Mouse (Mus musculus) frontal cortex, postnatal 10 days (tissue): ENCODE measurements around the gene Bsg.

Experiments used
- DNase-seq, 2 experiments: peaks; one replicate each; pipeline ENCODE4 v3.0.0; 2022; ENCODE audit warnings: low spot score in 2 of 2, mixed read lengths in 1 of 2

Bsg gene

DNA sequence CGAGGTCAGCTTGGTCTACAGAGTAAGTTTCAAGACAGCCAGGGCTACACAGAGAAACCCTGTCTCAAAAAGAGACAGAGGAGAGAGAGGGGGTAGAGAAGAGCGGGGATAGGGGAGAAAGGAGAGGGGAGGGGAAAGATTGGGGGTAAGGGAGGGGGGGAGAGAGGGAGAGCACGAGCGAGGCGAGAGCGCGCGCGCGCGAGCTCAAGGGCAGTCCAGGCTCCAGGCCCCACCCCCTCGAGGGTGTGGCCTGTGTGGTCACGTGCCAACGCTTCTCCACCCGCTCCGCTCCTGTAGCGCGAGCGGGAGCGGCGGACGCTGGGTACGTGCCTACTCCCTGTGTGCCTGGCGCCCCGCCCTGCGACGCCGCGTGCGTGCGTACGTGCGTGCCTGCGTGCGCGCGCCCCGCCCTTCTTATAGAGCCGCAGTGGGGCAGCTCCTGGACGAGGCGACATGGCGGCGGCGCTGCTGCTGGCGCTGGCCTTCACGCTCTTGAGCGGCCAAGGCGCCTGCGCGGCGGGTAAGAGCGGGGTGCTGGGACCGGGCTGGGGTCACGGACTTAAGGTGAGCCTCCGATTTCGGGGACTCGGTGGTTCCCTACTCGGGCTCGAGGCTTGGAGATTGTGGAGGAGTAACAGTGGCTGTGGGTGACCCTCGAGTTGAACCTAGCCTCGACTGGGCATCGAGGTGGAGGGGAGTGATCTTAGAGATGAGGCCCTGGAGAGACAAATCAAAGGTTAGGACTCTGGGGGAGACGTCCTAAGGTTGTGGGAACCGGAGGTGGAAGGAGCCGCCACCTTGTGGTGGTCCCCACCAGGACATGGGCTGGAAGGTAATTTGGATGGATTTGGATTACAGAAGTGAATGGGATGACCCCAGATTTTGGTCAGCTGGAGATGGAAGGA, at the start of gene Bsg:
Bsg (plus strand) TSS at position 427 of the 905 bp plus-strand sequence.
- DNase-seq, result peak; percentile 99

DNA sequence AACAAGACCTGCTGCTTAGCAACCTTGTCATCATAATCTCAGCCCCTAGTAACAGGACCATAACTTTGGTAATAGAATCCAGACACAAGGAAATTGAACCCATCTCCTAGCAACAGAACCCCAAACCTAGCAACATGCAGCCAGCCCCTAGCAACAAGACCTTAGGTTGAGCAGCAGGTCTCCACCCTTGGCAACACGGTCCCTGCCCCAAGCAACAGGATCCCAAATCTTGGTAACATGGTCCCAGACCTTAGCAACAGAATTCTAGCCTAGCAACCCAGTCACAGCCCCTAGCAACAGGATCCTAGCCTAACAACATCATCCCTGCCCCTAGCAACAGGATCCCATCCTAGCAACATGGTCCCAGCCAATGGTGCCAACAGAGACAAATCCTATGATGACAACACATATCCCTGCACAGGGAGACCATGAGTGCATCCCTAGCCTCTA, 49.3 kb upstream of the Bsg start:
- DNase-seq, result peak; percentile 61 to 78

DNA sequence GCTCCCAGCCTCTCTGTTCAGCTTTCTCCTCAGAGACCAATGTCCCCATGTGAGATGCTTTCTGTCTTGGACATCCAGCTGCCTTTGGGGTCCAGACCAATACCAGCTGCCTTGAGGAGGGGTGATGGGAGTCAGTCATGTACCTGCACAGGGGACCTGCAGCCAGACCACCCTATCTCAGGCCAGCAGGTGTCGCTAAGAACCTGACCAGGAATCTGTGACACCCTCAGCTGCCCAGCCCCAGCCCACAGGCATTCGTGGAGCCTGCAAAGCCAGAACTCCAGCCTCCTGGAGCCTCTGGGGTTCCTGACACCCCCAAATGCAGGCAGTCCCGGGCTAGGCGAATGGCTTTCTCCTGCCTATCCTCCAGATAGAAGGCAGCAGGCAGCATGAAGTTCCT, 45.5 kb upstream of the Bsg start:
- DNase-seq, result no peak

DNA sequence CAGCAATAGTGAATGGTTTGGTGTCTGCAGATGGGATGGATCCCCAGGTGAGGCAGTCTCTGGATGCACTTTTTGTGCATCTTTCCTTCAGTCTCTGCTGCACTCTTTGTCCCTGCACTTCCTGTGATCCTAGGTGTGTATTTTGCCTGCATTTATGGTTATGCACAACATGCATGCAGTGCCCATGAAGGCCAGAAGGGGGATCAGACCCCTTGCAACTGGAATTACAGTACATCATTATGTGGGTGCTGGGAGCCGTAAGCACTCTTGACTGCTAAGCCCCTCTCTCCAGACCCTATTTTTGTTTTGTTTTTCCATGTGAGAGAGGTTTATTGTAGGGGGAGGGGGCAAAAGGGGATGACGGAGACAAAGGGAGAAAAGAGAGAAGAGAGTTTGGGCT, 44.0 kb upstream of the Bsg start:
- DNase-seq, result no peak

DNA sequence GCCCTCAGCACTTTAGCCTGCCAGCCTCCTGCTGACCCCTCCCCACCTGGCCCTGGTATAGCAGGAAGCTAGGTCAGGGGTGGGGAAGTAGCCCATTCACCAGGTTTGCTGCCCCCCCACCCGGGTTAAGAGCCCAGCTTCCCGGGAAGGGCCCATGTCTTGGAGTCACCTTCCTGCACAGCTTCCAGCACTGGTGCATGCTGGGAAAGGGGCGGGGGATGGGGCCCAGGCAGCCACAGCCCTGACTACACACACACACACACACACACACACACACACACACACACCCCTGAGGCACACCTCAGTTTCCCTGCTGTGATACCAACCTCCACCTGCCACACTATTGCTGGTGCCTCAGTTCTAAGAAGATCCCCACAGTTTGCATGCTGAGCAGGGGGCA, 42.4 kb upstream of the Bsg start:
- no peak for DNase-seq

DNA sequence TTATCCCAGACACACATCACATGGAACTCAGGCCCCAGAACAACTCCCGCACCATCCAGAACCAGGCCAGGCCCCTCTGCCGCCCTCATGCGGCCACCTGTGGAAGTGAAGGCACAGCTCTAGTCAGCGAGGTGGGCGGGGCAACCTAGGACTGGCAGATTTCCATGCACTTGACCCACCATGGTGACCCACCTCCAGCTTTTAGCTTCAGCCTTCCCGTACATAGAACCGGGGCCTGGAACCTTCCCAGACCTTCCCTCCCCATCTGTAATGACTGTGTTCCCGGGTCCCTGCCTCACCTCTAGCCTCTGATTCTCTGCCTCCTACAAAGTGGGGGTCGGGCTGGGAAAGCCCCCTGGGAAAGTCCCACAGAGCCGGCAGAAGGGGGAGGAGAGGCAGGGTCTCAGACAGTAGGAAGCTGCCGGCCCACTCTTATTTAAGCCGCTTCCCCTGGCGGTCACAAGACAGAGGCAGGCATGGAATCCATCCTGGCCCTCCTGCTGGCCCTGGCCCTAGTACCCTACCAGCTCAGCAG, 40.1 kb upstream of the Bsg start, which contains the start of gene Madcam1:
Madcam1 (plus strand) TSS at position 429 of the 535 bp plus-strand sequence.
- peak; percentile 31 to 65 for DNase-seq

DNA sequence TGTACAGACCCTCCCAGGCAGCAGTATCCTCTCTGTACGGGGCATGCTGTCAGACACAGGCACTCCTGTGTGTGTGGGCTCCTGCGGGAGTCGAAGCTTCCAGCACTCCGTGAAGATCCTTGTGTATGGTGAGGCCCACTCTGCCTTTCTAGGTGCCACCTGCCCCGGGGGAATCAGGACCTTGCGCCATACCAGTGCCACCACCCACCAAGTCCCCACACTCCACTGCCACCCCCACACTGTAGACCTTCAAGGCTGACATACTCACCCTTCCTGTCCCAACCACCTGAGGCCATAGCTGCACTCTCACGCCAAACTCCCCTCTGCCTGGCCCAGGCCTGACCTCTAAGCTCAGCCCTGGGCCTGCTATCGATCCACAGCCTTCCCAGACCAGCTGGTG, 39.2 kb upstream of the Bsg start:
- no peak for DNase-seq

DNA sequence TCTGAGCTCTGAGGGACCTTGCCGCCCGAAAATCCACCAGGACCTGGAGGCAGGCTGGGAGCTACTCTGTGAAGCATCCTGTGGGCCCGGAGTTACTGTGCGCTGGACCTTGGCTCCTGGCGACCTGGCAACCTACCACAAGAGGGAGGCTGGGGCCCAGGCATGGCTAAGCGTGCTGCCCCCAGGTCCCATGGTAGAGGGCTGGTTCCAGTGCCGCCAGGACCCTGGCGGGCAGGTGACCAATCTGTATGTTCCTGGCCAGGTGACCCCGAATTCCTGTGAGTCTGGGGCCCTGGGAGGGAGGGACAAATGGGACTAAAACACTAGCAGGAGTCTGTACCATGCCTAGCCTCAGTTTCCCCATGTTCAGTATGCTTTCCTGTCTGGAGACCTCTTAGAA, 37.8 kb upstream of the Bsg start:
- no peak for DNase-seq

DNA sequence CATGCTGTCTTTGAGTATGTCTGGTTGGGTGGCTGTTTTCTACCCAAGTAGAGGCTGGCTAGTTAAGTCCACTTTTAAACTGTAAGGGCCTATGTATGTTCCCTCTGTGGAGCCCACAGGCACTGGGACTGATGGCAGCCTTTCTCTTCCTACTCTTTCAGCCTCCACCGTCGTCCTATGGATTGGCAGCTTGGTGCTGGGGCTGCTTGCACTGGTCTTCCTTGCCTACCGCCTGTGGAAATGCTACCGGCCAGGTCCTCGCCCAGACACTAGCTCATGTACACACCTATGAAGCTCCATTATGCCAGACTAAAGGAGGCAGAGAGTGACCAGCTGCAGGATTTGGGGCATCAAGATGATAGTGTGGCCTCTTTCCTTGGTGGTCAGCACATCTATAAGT, 36.2 kb upstream of the Bsg start:
- no peak for DNase-seq

DNA sequence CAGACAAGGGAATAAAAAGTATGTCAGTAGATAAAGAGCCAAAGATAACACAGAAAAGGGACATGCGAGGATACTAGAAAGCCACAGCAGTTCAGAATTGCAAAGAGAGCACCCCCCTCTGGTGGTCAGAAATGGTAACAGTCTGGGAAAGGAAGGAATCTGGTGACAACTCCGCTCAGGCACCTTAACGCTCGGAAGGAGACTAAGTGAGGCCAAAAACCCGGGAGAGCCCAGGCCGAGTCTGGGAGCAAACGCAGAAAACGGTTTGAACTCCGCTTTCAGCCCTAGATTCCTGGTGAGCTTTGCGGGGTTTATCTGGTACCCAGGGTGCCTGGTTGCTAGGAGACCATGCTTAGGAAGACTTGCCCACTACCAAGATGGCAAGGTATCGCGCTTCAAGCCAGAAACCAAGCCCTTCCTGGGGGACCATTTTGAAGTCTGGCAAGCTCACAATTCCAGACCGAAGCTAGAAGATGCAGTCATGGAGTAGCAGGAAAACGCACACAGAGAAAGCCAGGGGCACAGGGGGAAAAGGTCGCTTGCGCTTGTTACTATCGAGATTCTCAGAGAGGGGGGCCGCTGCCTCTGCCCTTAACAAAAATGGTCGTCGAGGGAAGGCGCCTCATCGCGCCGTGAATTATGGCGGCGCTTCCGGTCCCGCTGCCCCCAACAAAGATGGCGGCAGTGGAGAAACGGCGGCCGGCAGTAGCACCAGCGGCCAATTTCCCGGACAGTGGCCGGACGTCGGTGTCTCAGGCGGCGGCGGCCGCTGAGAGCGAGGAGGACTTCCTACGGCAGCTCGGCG, 35.3 kb upstream of the Bsg start, which contains the start of gene Tpgs1:
Tpgs1 (plus strand) TSS at position 599 of the 805 bp plus-strand sequence.
- peak; percentile 89 to 90 for DNase-seq

DNA sequence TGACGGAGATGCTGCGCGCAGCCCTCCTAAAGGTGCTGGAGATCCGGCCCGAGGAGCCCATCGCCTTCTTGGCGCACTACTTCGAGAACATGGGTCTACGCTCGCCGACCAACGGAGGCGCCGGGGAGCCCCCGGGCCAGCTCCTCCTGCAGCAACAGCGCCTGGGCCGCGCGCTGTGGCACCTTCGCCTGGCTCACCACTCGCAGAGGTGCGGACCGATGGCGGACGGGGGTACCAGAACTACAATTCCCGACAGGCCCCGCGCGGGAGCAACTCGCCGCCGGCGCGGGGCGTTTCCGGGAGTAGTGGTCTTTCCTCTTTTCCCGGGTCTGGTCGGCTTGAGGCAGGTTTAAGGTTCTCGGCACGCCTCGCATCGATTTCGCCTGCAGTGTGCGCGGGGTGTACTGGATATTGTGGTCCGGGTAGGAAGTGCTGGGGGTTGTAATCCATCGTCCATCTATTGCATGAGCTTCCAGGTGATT, 34.7 kb upstream of the Bsg start:
- peak; percentile 76 to 83 for DNase-seq

DNA sequence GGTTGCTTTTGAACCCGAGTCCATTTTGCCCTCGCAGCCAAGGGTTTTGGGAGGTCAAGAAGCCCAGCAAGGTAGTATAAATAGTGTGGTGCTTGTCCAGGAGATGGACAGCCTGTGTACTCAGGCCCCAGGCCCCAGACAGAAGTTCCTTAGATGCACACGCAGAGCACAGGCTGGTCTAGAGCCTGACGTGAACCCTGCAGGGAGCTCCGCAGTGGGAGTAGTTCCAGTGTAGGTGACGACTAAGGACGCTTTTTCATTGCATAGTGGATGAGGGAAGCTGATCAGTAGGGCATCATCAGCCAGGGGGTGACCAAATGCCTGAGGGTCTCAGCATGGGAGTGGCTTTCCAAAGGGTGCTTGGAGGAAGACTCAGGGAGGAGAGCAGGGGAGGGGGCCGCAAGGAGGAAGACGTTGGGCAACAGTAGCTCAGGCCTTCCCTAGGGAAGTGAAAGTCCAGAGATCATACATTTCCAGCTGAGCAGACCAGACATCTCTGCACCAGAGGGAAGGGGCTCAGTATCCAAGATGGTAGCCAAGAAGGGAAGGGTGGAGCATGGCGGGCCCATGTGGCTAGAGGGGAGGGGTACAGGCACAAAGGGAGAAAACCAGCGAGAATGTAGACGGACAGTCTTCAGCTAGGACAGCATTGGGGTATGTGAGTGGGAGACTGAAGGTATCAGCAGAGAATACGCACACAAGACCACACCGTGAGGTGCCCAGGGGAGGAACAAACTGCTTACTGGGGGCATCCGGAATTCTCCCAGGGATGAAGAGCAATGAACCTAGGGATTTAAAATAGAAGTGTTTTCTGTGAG, 34.0 kb upstream of the Bsg start:
- DNase-seq, result peak in 1 of 2 experiments; percentile 38

DNA sequence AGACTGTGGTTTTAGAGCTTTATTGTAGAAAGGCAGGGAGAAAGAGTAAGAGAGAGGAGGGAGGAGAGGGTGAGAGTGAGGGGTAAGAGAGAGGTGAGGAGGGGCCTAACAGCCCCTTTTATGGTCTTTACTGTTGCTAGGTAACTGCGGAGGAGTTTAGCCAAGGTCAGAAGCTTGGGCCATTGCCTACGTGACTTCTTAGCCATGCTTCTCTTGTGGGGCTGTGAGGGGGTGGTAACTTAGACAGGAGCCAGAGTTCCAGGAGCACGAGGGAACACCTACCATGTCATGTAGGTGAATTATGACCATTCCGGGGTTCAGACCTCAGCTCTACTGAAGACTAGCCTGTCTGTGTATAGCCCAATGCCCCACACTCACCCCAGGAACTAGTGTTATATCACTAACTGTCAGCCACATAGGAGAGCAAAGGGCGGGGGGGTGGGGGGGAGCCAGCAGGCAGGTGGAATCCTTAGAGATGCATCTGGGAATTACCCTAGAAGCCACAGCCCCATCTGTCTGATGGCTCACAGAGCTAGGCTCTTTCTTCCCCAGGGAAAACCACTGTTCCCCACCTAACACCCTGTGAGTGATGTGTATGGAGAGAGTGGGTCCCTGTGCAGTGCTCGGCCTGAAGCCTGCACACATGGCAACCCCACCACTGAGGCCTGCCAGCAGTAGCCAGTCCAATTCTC, 32.7 kb upstream of the Bsg start:
- DNase-seq, result no peak

DNA sequence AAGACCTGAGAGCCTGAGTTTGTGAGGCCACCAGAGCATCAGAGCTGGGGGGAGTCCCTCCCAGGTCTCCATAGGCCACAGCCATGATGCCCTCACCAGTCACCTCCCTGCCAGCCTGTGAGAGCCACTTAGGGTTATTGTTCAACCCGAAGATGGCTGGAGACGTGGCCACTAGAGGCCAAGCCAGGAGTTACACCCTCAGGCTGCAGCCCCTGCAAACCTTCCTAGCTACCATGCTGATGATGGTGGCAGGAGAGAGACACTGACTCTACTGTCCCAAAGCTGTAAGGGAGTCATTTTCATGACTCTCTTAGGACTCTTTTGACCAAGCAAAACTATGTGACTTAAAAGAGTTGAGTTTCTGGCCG, 32.2 kb upstream of the Bsg start:
- no peak for DNase-seq

DNA sequence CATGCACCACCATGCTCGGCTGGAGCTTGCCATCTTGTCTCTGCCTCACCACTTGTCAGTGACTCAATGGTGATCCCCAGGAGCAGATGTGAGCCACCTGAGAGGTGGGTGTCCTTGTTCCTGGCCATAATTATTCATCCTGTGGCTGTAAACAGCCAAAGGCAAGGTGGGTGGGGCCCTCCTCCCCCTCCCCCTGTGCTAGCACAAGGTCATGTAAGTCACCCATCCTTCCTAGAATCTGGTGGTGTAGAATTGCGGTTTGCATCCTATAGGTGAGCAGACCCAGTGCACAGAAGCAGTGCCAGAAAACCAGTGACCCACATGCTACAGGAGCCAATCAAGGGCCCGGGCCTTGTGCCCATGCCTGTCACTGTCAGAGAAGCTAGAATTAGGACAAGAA, 31.2 kb upstream of the Bsg start:
- DNase-seq, result no peak

DNA sequence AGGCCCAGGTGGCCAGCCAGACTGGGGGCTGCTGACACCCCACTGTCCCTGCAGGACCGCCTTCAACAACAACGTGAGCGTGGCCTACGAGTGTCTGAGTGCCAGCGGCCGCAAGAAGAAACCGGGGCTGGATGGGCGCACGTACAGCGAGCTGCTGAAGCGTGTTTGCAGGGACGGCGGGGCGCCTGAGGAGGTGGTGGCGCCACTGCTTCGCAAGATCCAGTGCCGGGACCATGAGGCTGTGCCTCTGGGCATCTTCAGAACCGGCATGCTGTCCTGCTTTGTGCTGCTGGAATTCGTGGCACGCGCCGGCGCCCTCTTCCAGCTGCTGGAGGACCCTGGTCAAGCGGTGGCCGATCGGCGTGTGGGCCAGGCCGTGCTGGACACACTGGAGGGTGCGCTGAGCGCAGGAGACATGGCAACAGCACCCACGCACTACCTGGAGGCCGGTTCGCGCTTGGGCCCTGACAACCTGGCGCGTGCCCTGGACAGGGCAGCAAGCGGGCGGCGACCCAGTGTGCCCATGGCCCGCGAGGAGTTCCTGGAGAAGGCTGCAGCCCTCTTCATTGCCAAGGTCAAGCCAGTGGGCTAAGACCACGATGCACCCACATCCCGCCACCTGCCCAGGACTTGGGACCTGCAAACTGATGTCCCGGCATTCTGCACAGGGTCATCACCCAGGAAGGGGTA, 28.8 kb upstream of the Bsg start:
- no peak for DNase-seq

DNA sequence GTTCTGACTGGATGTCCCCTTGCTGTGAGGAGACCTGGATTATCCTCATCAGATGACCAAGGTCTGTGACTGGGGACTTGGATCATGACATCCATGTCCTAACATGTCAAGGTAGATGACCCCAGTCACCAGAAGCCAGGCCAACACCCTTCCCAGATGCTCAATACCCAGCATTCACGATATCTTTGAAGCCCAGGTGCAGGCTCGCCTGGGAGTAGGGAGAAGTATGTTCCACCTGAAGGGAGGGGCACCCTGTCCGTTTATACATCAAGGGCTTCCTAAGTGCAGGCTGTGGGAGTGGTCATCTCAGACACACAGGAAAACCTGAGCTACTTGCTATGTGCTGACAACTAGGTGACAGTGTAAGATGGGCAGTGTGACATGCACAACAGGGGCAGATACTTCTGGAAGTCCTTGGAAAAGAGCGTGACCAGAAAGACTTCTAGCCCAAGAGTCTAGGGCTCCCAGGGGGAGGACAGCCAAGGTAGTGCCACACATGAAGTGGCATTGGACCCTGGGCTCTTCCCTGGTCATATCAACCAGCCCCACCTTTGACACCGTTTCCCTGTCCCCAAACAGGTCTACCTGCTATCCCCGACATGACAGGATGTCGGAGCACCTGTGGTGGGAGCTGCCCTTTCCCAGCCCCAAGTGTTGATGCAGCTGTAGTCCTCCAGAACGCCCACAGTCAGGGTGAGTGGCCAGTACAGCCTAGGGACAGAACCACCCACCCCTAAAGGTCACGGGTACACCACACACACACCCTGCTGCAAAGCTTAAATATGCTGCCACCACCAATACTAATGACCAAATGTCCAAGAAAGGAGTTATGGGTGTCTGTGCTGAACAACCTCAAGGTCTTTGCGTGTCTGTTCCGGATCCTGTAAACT, 23.4 kb upstream of the Bsg start:
- DNase-seq, result peak in 1 of 2 experiments; percentile 54

DNA sequence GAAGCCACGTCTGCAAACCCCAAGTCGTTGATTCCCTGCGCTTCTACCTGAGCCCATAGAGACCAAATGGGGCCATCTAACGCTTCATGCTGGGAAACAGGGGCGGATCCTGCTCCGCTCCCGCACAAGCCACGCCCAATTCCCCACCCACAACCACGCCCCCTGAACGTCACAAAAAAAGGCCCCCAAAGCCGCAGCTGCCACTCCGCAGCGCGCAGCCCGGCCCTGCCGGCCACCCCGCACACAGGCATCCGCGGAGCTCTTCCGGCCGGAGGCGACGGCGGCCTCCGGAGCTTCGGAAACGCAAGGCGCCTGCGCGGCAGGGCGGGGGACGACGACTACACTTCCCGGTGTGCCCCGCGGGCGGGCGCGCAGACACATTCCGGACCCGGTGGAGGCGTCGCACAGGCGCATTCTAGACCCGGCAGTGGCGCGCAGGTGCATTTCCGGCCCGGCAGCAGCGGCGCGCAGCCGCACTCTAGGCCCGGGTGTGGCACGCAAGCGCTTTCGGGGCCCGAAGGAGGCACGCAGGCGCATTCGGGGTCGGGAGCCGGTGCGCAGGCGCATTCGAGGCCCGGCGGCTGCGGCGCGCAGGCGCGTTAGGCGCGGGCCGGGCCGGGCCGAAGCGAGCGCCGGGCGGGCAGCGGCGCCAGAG, 22.6 kb upstream of the Bsg start, which contains the start of gene Cdc34:
Cdc34 (plus strand) TSS at position 605 of the 655 bp plus-strand sequence.
- peak; percentile 99 to 100 for DNase-seq
